Mouse (Mus musculus): ENCODE results near the gene Nars2. TPM values are rescaled to one million over a fixed set of nuclear protein-coding genes. Genes with fewer than 3 reads are reported as not detected.

The Nars2 gene
- polyA plus RNA-seq, 1 experiment from 2014 or later: 20.2 TPM

GRCm38 (mm10) chr7:97029151-97029550 is 77.8 kb downstream of the Nars2 start:
- ATAC-seq (ENCODE audit: low read depth): no peak
- H3K4me3 ChIP-seq (ENCODE audit: low read depth, low read length): no peak overlapping the region
- H3K4me1 ChIP-seq (ENCODE audit: control insufficient read depth, insufficient read depth, low read length): no peaks in the 10 kb centered on the region
- no peaks in the 10 kb centered on the region for H3K9me3 ChIP-seq (ENCODE audit: control insufficient read depth, low read length)
- H3K27ac ChIP-seq (ENCODE audit: low read depth, low read length): no peak overlapping the region
- H3K4me2 ChIP-seq (ENCODE audit: low read depth, low read length): no peak overlapping the region
- no peak overlapping the region for H3K9ac ChIP-seq (replicated peaks; ENCODE audit: low read depth, low read length)
- no peaks in the 10 kb centered on the region for H3K27me3 ChIP-seq (ENCODE audit: control insufficient read depth, insufficient read depth, low read length)
- H3K36me3 ChIP-seq (ENCODE audit: control insufficient read depth, insufficient read depth, low read length): no peaks in the 10 kb centered on the region
- 97% methylated on average over 10 of the region's 10 CpGs for WGBS

GRCm38 (mm10) chr7:97032412-97032811 is 81.1 kb downstream of the Nars2 start:
- H3K36me3 ChIP-seq (ENCODE audit: control insufficient read depth, insufficient read depth, low read length): no peaks in the 10 kb centered on the region
- H3K9me3 ChIP-seq (ENCODE audit: control insufficient read depth, low read length): no peaks in the 10 kb centered on the region
- H3K27me3 ChIP-seq (ENCODE audit: control insufficient read depth, insufficient read depth, low read length): no peaks in the 10 kb centered on the region
- no peak for ATAC-seq (ENCODE audit: low read depth)
- 72% methylated on average over 2 of the region's 2 CpGs for WGBS
- H3K9ac ChIP-seq (replicated peaks; ENCODE audit: low read depth, low read length): no peak overlapping the region
- no peaks in the 10 kb centered on the region for H3K4me1 ChIP-seq (ENCODE audit: control insufficient read depth, insufficient read depth, low read length)
- no peak overlapping the region for H3K4me2 ChIP-seq (ENCODE audit: low read depth, low read length)
- no peak overlapping the region for H3K4me3 ChIP-seq (ENCODE audit: low read depth, low read length)
- no peak overlapping the region for H3K27ac ChIP-seq (ENCODE audit: low read depth, low read length)

DNA sequence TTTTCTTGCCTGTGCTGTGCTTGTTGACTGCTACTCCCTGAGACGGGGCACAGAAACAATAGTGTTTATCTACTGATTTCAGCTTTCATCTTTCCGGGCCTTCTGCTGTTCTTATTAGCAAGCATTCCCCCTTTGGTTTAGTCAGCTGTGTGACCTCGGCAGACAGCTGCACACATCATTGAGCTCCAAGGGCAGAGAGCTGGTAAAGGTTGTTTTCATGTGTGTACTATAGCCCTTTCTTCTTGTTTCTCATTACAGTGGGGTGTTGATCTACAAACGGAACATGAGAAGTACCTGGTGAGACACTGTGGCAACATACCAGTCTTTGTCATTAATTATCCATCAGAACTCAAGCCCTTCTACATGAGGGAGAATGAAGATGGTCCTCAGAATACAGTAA is 88.3 kb downstream of the Nars2 start:
- no peaks in the 10 kb centered on the region for H3K27me3 ChIP-seq (ENCODE audit: control insufficient read depth, insufficient read depth, low read length)
- ATAC-seq (ENCODE audit: low read depth): no peak
- H3K27ac ChIP-seq (ENCODE audit: low read depth, low read length): no peak overlapping the region
- H3K4me1 ChIP-seq (ENCODE audit: control insufficient read depth, insufficient read depth, low read length): no peaks in the 10 kb centered on the region
- 78% methylated on average over 4 of the region's 4 CpGs for WGBS
- no peaks in the 10 kb centered on the region for H3K9me3 ChIP-seq (ENCODE audit: control insufficient read depth, low read length)
- H3K9ac ChIP-seq (replicated peaks; ENCODE audit: low read depth, low read length): no peak overlapping the region
- no peak overlapping the region for H3K4me3 ChIP-seq (ENCODE audit: low read depth, low read length)
- H3K4me2 ChIP-seq (ENCODE audit: low read depth, low read length): no peak overlapping the region
- H3K36me3 ChIP-seq (ENCODE audit: control insufficient read depth, insufficient read depth, low read length): no peaks in the 10 kb centered on the region

DNA sequence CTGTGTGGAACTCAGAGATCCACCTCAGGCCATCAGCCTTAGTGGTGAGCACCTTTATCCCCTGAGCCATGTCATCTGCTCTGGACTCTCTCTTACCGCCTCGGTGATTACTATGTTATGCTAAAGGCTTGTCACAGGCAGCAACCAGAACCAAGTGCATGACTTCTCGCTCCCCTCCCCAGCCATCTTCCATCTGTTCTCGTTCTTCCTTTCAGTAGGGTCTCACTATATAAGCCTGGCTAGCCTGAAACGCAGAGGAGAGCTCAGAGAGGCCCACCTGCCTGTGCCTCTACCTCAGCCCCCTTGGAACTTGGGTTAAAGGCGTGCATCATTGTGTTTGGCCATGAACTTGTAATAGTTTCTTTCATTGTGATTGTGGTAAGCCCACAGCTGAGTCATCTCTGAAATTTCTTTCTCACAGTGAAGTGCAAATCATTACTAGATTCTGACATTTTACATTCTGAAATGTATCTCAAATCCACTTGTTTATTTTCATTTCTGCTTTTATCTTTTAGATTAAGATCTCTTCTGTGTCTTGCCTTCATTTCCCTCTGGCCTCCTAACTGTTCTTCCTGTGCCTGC is 90.7 kb downstream of the Nars2 start:
- ATAC-seq (ENCODE audit: low read depth): no peak
- Histone ChIP-seq H3K4me3 (ENCODE audit: low read depth, low read length) (no peak overlapping the region), H3K4me1 (ENCODE audit: control insufficient read depth, insufficient read depth, low read length) (no peaks in the 10 kb centered on the region), H3K9ac (replicated peaks; ENCODE audit: low read depth, low read length) (no peak overlapping the region), H3K4me2 (ENCODE audit: low read depth, low read length) (no peak overlapping the region), H3K36me3 (ENCODE audit: control insufficient read depth, insufficient read depth, low read length) (no peaks in the 10 kb centered on the region), H3K9me3 (ENCODE audit: control insufficient read depth, low read length) (no peaks in the 10 kb centered on the region), H3K27ac (ENCODE audit: low read depth, low read length) (no peak overlapping the region), H3K27me3 (ENCODE audit: control insufficient read depth, insufficient read depth, low read length) (no peaks in the 10 kb centered on the region)
- 90% methylated on average over 6 of the region's 6 CpGs for WGBS

- Histone ChIP-seq H3K9ac (replicated peaks; ENCODE audit: low read depth, low read length) (no peak overlapping the region), H3K27me3 (ENCODE audit: control insufficient read depth, insufficient read depth, low read length) (no peaks in the 10 kb centered on the region), H3K9me3 (ENCODE audit: control insufficient read depth, low read length) (no peaks in the 10 kb centered on the region), H3K4me3 (ENCODE audit: low read depth, low read length) (no peak overlapping the region), H3K27ac (ENCODE audit: low read depth, low read length) (no peak overlapping the region), H3K4me2 (ENCODE audit: low read depth, low read length) (no peak overlapping the region), H3K36me3 (ENCODE audit: control insufficient read depth, insufficient read depth, low read length) (no peaks in the 10 kb centered on the region), H3K4me1 (ENCODE audit: control insufficient read depth, insufficient read depth, low read length) (no peaks in the 10 kb centered on the region)
- ATAC-seq (ENCODE audit: low read depth): no peak
- WGBS: 92% methylated on average over 1 of the region's 1 CpGs
Measured at GRCm38 (mm10) chr7:97042981-97043380, 91.7 kb downstream of the Nars2 start.

GRCm38 (mm10) chr7:97060966-97061365 is 109.7 kb downstream of the Nars2 start:
- H3K27me3 ChIP-seq (ENCODE audit: control insufficient read depth, insufficient read depth, low read length): no peaks in the 10 kb centered on the region
- ATAC-seq (ENCODE audit: low read depth): no peak
- no peak overlapping the region for H3K9ac ChIP-seq (replicated peaks; ENCODE audit: low read depth, low read length)
- 87% methylated on average over 2 of the region's 2 CpGs for WGBS
- no peaks in the 10 kb centered on the region for H3K9me3 ChIP-seq (ENCODE audit: control insufficient read depth, low read length)
- H3K4me1 ChIP-seq (ENCODE audit: control insufficient read depth, insufficient read depth, low read length): no peaks in the 10 kb centered on the region
- H3K4me3 ChIP-seq (ENCODE audit: low read depth, low read length): no peak overlapping the region
- no peaks in the 10 kb centered on the region for H3K36me3 ChIP-seq (ENCODE audit: control insufficient read depth, insufficient read depth, low read length)
- H3K4me2 ChIP-seq (ENCODE audit: low read depth, low read length): no peak overlapping the region
- no peak overlapping the region for H3K27ac ChIP-seq (ENCODE audit: low read depth, low read length)

- Histone ChIP-seq H3K27me3 (ENCODE audit: control insufficient read depth, insufficient read depth, low read length) (no peaks in the 10 kb centered on the region), H3K36me3 (ENCODE audit: control insufficient read depth, insufficient read depth, low read length) (no peaks in the 10 kb centered on the region), H3K9me3 (ENCODE audit: control insufficient read depth, low read length) (no peaks in the 10 kb centered on the region), H3K9ac (replicated peaks; ENCODE audit: low read depth, low read length) (no peak overlapping the region), H3K27ac (ENCODE audit: low read depth, low read length) (no peak overlapping the region), H3K4me2 (ENCODE audit: low read depth, low read length) (no peak overlapping the region), H3K4me1 (ENCODE audit: control insufficient read depth, insufficient read depth, low read length) (no peaks in the 10 kb centered on the region), H3K4me3 (ENCODE audit: low read depth, low read length) (no peak overlapping the region)
- WGBS: 70% methylated on average over 3 of the region's 3 CpGs
- no peak for ATAC-seq (ENCODE audit: low read depth)
Measured at GRCm38 (mm10) chr7:97071512-97071911, 120.2 kb downstream of the Nars2 start.

GRCm38 (mm10) chr7:97072061-97072460 is 120.8 kb downstream of the Nars2 start:
- H3K27me3 ChIP-seq (ENCODE audit: control insufficient read depth, insufficient read depth, low read length): no peaks in the 10 kb centered on the region
- 87% methylated on average over 5 of the region's 5 CpGs for WGBS
- ATAC-seq (ENCODE audit: low read depth): no peak

GRCm38 (mm10) chr7:97074974-97075373 is 123.7 kb downstream of the Nars2 start:
- Histone ChIP-seq H3K4me3 (ENCODE audit: low read depth, low read length) (no peak overlapping the region), H3K4me1 (ENCODE audit: control insufficient read depth, insufficient read depth, low read length) (no peaks in the 10 kb centered on the region), H3K27ac (ENCODE audit: low read depth, low read length) (no peak overlapping the region), H3K27me3 (ENCODE audit: control insufficient read depth, insufficient read depth, low read length) (no peaks in the 10 kb centered on the region), H3K36me3 (ENCODE audit: control insufficient read depth, insufficient read depth, low read length) (no peaks in the 10 kb centered on the region), H3K9me3 (ENCODE audit: control insufficient read depth, low read length) (no peaks in the 10 kb centered on the region), H3K9ac (replicated peaks; ENCODE audit: low read depth, low read length) (no peak overlapping the region), H3K4me2 (ENCODE audit: low read depth, low read length) (no peak overlapping the region)
- no peak for ATAC-seq (ENCODE audit: low read depth)
- WGBS: 49% methylated on average over 1 of the region's 1 CpGs

More at GRCm38 (mm10) chr7:97072061-97072460, 120.8 kb downstream of the Nars2 start:
- Histone ChIP-seq H3K9me3 (ENCODE audit: control insufficient read depth, low read length) (no peaks in the 10 kb centered on the region), H3K36me3 (ENCODE audit: control insufficient read depth, insufficient read depth, low read length) (no peaks in the 10 kb centered on the region), H3K9ac (replicated peaks; ENCODE audit: low read depth, low read length) (no peak overlapping the region), H3K4me1 (ENCODE audit: control insufficient read depth, insufficient read depth, low read length) (no peaks in the 10 kb centered on the region), H3K27ac (ENCODE audit: low read depth, low read length) (no peak overlapping the region), H3K4me3 (ENCODE audit: low read depth, low read length) (no peak overlapping the region), H3K4me2 (ENCODE audit: low read depth, low read length) (no peak overlapping the region)
